Mouse (Mus musculus) bone marrow macrophage, adult 2 months (primary cell): ENCODE results near the gene Cntnap5c.

ENCODE experiments used
- CTCF ChIP-seq: IDR thresholded peaks from 2 replicates; pipeline ENCODE4 v1.5.1; 2012; ENCODE audit warnings: low read depth, mild to moderate bottlenecking, low read length, moderate library complexity
- POLR2A ChIP-seq: IDR thresholded peaks from 2 replicates; pipeline ENCODE4 v1.6.1; 2012; ENCODE audit warnings: mild to moderate bottlenecking, low read depth, low read length, borderline replicate concordance

DNA sequence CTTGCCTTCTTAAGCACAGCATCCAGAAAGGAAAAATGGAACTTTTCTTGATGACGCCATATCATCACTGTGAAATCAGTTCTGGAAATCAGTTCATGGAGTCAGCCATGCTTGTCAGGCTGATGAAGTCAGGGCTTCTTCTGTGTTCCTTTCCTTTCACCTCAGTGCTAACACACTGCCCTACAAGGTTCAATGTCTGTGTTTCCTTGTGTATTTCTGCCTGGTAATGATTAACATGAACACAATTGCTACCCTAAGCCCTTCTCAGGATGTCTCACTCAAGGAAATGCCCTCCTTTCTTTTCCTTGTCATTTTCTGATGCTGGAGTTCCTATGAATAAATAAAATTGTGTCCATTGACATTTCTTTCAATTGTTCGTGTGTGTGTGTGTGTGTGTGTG, 431.8 kb downstream of the Cntnap5c start:
- TF ChIP-seq CTCF (no peak), POLR2A (no peak)
